Mouse (Mus musculus): ENCODE measurements around the gene Tbc1d17. TPM values are rescaled to one million over a fixed set of nuclear protein-coding genes. Genes with fewer than 3 reads are reported as not detected.

Gene Tbc1d17
- polyA plus RNA-seq, 1 experiment from 2014 or later, result 55.1 TPM

GRCm38 (mm10) chr7:44824872-44825271, 24.0 kb downstream of the Tbc1d17 start:
- ATAC-seq (replicated peaks; ENCODE audit: insufficient number of reproducible peaks, low FRiP score, low TSS enrichment, low read depth), result no peak
- Histone ChIP-seq H3K9me3 (replicated peaks; ENCODE audit: control insufficient read depth, low read length) (no peaks in the 10 kb centered on the region), H3K9ac (replicated peaks; ENCODE audit: low read length) (no peak overlapping the region), H3K4me3 (ENCODE audit: low read depth, low read length) (no peak overlapping the region), H3K4me2 (ENCODE audit: low read depth, low read length) (no peak overlapping the region), H3K27ac (replicated peaks; ENCODE audit: low read depth, low read length) (no peak overlapping the region), H3K36me3 (replicated peaks; ENCODE audit: control insufficient read depth, insufficient read depth, low read depth, low read length) (peaks cover 14% of the 10 kb centered on the region), H3K4me1 (ENCODE audit: control insufficient read depth, insufficient read depth, low read length) (no peaks in the 10 kb centered on the region), H3K27me3 (ENCODE audit: control insufficient read depth, insufficient read depth, low read length) (no peaks in the 10 kb centered on the region)
- 29% methylated on average over 3 of the region's 3 CpGs for WGBS
- DNase-seq (ENCODE audit: low spot score), result peak; percentile 83

GRCm38 (mm10) chr7:44823409-44823808, 25.5 kb downstream of the Tbc1d17 start:
- ATAC-seq (replicated peaks; ENCODE audit: insufficient number of reproducible peaks, low FRiP score, low TSS enrichment, low read depth), result no peak
- no peaks in the 10 kb centered on the region for H3K9me3 ChIP-seq (replicated peaks; ENCODE audit: control insufficient read depth, low read length)
- H3K4me3 ChIP-seq (ENCODE audit: low read depth, low read length), result no peak overlapping the region
- H3K4me1 ChIP-seq (ENCODE audit: control insufficient read depth, insufficient read depth, low read length), result 0 out of 2 replicates have a peak, but pooled peaks cover 3% of the 10 kb centered on the region
- WGBS, result 42% methylated on average over 7 of the region's 7 CpGs
- no peak overlapping the region for H3K9ac ChIP-seq (replicated peaks; ENCODE audit: low read length)
- no peak overlapping the region for H3K4me2 ChIP-seq (ENCODE audit: low read depth, low read length)
- no peak overlapping the region for H3K27ac ChIP-seq (replicated peaks; ENCODE audit: low read depth, low read length)
- no peaks in the 10 kb centered on the region for H3K36me3 ChIP-seq (replicated peaks; ENCODE audit: control insufficient read depth, insufficient read depth, low read depth, low read length)
- H3K27me3 ChIP-seq (ENCODE audit: control insufficient read depth, insufficient read depth, low read length), result no peaks in the 10 kb centered on the region
- DNase-seq (ENCODE audit: low spot score), result no peak

- DNase-seq (ENCODE audit: low spot score), result no peak
- no peaks in the 10 kb centered on the region for H3K36me3 ChIP-seq (replicated peaks; ENCODE audit: control insufficient read depth, insufficient read depth, low read depth, low read length)
- H3K4me2 ChIP-seq (ENCODE audit: low read depth, low read length), result no peak overlapping the region
- WGBS, result 86% methylated on average over 7 of the region's 7 CpGs
- H3K27me3 ChIP-seq (ENCODE audit: control insufficient read depth, insufficient read depth, low read length), result no peaks in the 10 kb centered on the region
- ATAC-seq (replicated peaks; ENCODE audit: insufficient number of reproducible peaks, low FRiP score, low TSS enrichment, low read depth), result no peak
- H3K27ac ChIP-seq (replicated peaks; ENCODE audit: low read depth, low read length), result no peak overlapping the region
- no peak overlapping the region for H3K4me3 ChIP-seq (ENCODE audit: low read depth, low read length)
- H3K9me3 ChIP-seq (replicated peaks; ENCODE audit: control insufficient read depth, low read length), result no peaks in the 10 kb centered on the region
- no peak overlapping the region for H3K9ac ChIP-seq (replicated peaks; ENCODE audit: low read length)
- peaks cover 9% of the 10 kb centered on the region; the same call in 1 of the 2 replicates for H3K4me1 ChIP-seq (ENCODE audit: control insufficient read depth, insufficient read depth, low read length)
Observed at GRCm38 (mm10) chr7:44821666-44822448, 27.0 kb downstream of the Tbc1d17 start.

- Histone ChIP-seq H3K36me3 (replicated peaks; ENCODE audit: control insufficient read depth, insufficient read depth, low read depth, low read length) (no peaks in the 10 kb centered on the region), H3K27ac (replicated peaks; ENCODE audit: low read depth, low read length) (no peak overlapping the region), H3K27me3 (ENCODE audit: control insufficient read depth, insufficient read depth, low read length) (no peaks in the 10 kb centered on the region), H3K9me3 (replicated peaks; ENCODE audit: control insufficient read depth, low read length) (no peaks in the 10 kb centered on the region), H3K9ac (replicated peaks; ENCODE audit: low read length) (no peak overlapping the region), H3K4me3 (ENCODE audit: low read depth, low read length) (no peak overlapping the region), H3K4me1 (ENCODE audit: control insufficient read depth, insufficient read depth, low read length) (peaks cover 9% of the 10 kb centered on the region; the same call in 1 of the 2 replicates), H3K4me2 (ENCODE audit: low read depth, low read length) (no peak overlapping the region)
- no peak for ATAC-seq (replicated peaks; ENCODE audit: insufficient number of reproducible peaks, low FRiP score, low TSS enrichment, low read depth)
- no peak for DNase-seq (ENCODE audit: low spot score)
- 79% methylated on average over 3 of the region's 3 CpGs for WGBS
Observed at GRCm38 (mm10) chr7:44820525-44820924, 28.4 kb downstream of the Tbc1d17 start.

GRCm38 (mm10) chr7:44819863-44820262, 29.0 kb downstream of the Tbc1d17 start:
- H3K4me3 ChIP-seq (ENCODE audit: low read depth, low read length), result no peak overlapping the region
- H3K4me2 ChIP-seq (ENCODE audit: low read depth, low read length), result no peak overlapping the region
- no peaks in the 10 kb centered on the region for H3K9me3 ChIP-seq (replicated peaks; ENCODE audit: control insufficient read depth, low read length)
- DNase-seq (ENCODE audit: low spot score), result no peak
- ATAC-seq (replicated peaks; ENCODE audit: insufficient number of reproducible peaks, low FRiP score, low TSS enrichment, low read depth), result no peak
- H3K27me3 ChIP-seq (ENCODE audit: control insufficient read depth, insufficient read depth, low read length), result no peaks in the 10 kb centered on the region
- no peak overlapping the region for H3K9ac ChIP-seq (replicated peaks; ENCODE audit: low read length)
- peaks cover 13% of the 10 kb centered on the region for H3K4me1 ChIP-seq (ENCODE audit: control insufficient read depth, insufficient read depth, low read length)
- no peak overlapping the region for H3K27ac ChIP-seq (replicated peaks; ENCODE audit: low read depth, low read length)
- H3K36me3 ChIP-seq (replicated peaks; ENCODE audit: control insufficient read depth, insufficient read depth, low read depth, low read length), result no peaks in the 10 kb centered on the region
- 57% methylated on average over 5 of the region's 5 CpGs for WGBS

GRCm38 (mm10) chr7:44819391-44819790, 29.5 kb downstream of the Tbc1d17 start:
- H3K27ac ChIP-seq (replicated peaks; ENCODE audit: low read depth, low read length), result no peak overlapping the region
- DNase-seq (ENCODE audit: low spot score), result no peak
- 0 out of 2 replicates have a peak overlapping the region, but pooled peaks have one; percentile 14 for H3K4me3 ChIP-seq (ENCODE audit: low read depth, low read length)
- H3K36me3 ChIP-seq (replicated peaks; ENCODE audit: control insufficient read depth, insufficient read depth, low read depth, low read length), result no peaks in the 10 kb centered on the region
- H3K9ac ChIP-seq (replicated peaks; ENCODE audit: low read length), result no peak overlapping the region; the same call in 1 of the 2 replicates
- no peak for ATAC-seq (replicated peaks; ENCODE audit: insufficient number of reproducible peaks, low FRiP score, low TSS enrichment, low read depth)
- H3K4me1 ChIP-seq (ENCODE audit: control insufficient read depth, insufficient read depth, low read length), result peaks cover 14% of the 10 kb centered on the region
- 94% methylated on average over 2 of the region's 2 CpGs for WGBS
- H3K27me3 ChIP-seq (ENCODE audit: control insufficient read depth, insufficient read depth, low read length), result no peaks in the 10 kb centered on the region
- no peaks in the 10 kb centered on the region for H3K9me3 ChIP-seq (replicated peaks; ENCODE audit: control insufficient read depth, low read length)
- no peak overlapping the region for H3K4me2 ChIP-seq (ENCODE audit: low read depth, low read length)

GRCm38 (mm10) chr7:44818751-44819235, 30.1 kb downstream of the Tbc1d17 start:
- ATAC-seq (replicated peaks; ENCODE audit: insufficient number of reproducible peaks, low FRiP score, low TSS enrichment, low read depth), result no peak
- peak overlapping the region; percentile 61 for H3K4me2 ChIP-seq (ENCODE audit: low read depth, low read length)
- H3K9me3 ChIP-seq (replicated peaks; ENCODE audit: control insufficient read depth, low read length), result no peaks in the 10 kb centered on the region
- H3K27ac ChIP-seq (replicated peaks; ENCODE audit: low read depth, low read length), result no peak overlapping the region
- H3K4me1 ChIP-seq (ENCODE audit: control insufficient read depth, insufficient read depth, low read length), result peaks cover 14% of the 10 kb centered on the region
- H3K27me3 ChIP-seq (ENCODE audit: control insufficient read depth, insufficient read depth, low read length), result no peaks in the 10 kb centered on the region
- H3K9ac ChIP-seq (replicated peaks; ENCODE audit: low read length), result peak overlapping the region; percentile 22
- DNase-seq (ENCODE audit: low spot score), result no peak
- WGBS, result 52% methylated on average over 6 of the region's 6 CpGs
- peak overlapping the region; percentile 14 for H3K4me3 ChIP-seq (ENCODE audit: low read depth, low read length)
- H3K36me3 ChIP-seq (replicated peaks; ENCODE audit: control insufficient read depth, insufficient read depth, low read depth, low read length), result no peaks in the 10 kb centered on the region

GRCm38 (mm10) chr7:44818164-44818563, 30.7 kb downstream of the Tbc1d17 start:
- DNase-seq (ENCODE audit: low spot score), result no peak
- no peak for ATAC-seq (replicated peaks; ENCODE audit: insufficient number of reproducible peaks, low FRiP score, low TSS enrichment, low read depth)
- 55% methylated on average over 2 of the region's 2 CpGs for WGBS
- Histone ChIP-seq H3K36me3 (replicated peaks; ENCODE audit: control insufficient read depth, insufficient read depth, low read depth, low read length) (no peaks in the 10 kb centered on the region), H3K9ac (replicated peaks; ENCODE audit: low read length) (peak overlapping the region; percentile 98), H3K4me3 (ENCODE audit: low read depth, low read length) (peak overlapping the region; percentile 61), H3K27ac (replicated peaks; ENCODE audit: low read depth, low read length) (no peak overlapping the region), H3K27me3 (ENCODE audit: control insufficient read depth, insufficient read depth, low read length) (no peaks in the 10 kb centered on the region), H3K4me2 (ENCODE audit: low read depth, low read length) (peak overlapping the region; percentile 61), H3K4me1 (ENCODE audit: control insufficient read depth, insufficient read depth, low read length) (peaks cover 14% of the 10 kb centered on the region), H3K9me3 (replicated peaks; ENCODE audit: control insufficient read depth, low read length) (no peaks in the 10 kb centered on the region)
